Mouse (Mus musculus): ENCODE data around the gene Rbm20. TPM values are rescaled to one million over a fixed set of nuclear protein-coding genes. Genes with fewer than 3 reads are reported as not detected.

The Rbm20 gene
- total RNA-seq, 1 experiment = 2.5 TPM

GRCm38 (mm10) chr19:53727886-53728669, 51.0 kb downstream of the Rbm20 start:
- H3K9me3 ChIP-seq (ENCODE audit: control insufficient read depth, insufficient read depth, low read depth, low read length) = no peaks in the 10 kb centered on the region
- TF ChIP-seq CHD2 (IDR thresholded peaks at IDR 0.05; ENCODE audit: low read depth, low read length) (no peak), HCFC1 (IDR thresholded peaks at IDR 0.05; ENCODE audit: borderline replicate concordance, insufficient read depth, low read length) (no peak), ZNF384 (IDR thresholded peaks at IDR 0.05; ENCODE audit: low read depth, low read length) (no peak)
- H3K4me1 ChIP-seq (ENCODE audit: control insufficient read depth in 2 of 2, insufficient read depth in 2 of 2, low read length in 2 of 2, poor library complexity in 1 of 2) = peaks cover 11 to 16% of the 10 kb centered on the region in 2 experiments; a peak in 2 of 4 replicates
- H3K27ac ChIP-seq (ENCODE audit: insufficient read depth, low read depth, low read length, poor library complexity, severe bottlenecking) = no peak overlapping the region
- H3K4me3 ChIP-seq (ENCODE audit: insufficient read depth in 1 of 2, low read depth in 1 of 2, low read length in 2 of 2, poor library complexity in 1 of 2, severe bottlenecking in 1 of 2) = no peak overlapping the region
- no peak for DNase-seq (ENCODE audit: low read depth, low spot score)
- H3K9ac ChIP-seq (ENCODE audit: insufficient read depth, low read depth, low read length, poor library complexity, severe bottlenecking) = no peak overlapping the region
- in situ Hi-C loops (cut with MboI; ENCODE audit: low sequenced_read_pairs in 2 of 2, unreplicated experiment in 2 of 2) = no loop called here
- H3K36me3 ChIP-seq (ENCODE audit: control insufficient read depth, insufficient read depth, low read length, poor library complexity, severe bottlenecking) = no peaks in the 10 kb centered on the region

- no peak overlapping the region for H3K27ac ChIP-seq (ENCODE audit: insufficient read depth, low read depth, low read length, poor library complexity, severe bottlenecking)
- TF ChIP-seq MAFK (IDR thresholded peaks at IDR 0.05; ENCODE audit: insufficient read depth, low read depth, low read length) (no peak), ZNF384 (IDR thresholded peaks at IDR 0.05; ENCODE audit: low read depth, low read length) (no peak), HCFC1 (IDR thresholded peaks at IDR 0.05; ENCODE audit: borderline replicate concordance, insufficient read depth, low read length) (no peak), CHD2 (IDR thresholded peaks at IDR 0.05; ENCODE audit: low read depth, low read length) (no peak), ZC3H11A (IDR thresholded peaks at IDR 0.05; ENCODE audit: borderline replicate concordance, low read depth, low read length) (no peak)
These were observed 52.8 kb downstream of the Rbm20 start for GRCm38 (mm10) chr19:53729919-53730318.

GRCm38 (mm10) chr19:53731761-53732201, 54.7 kb downstream of the Rbm20 start:
- no peaks in the 10 kb centered on the region for H3K9me3 ChIP-seq (ENCODE audit: control insufficient read depth, insufficient read depth, low read depth, low read length)
- H3K4me3 ChIP-seq (ENCODE audit: insufficient read depth in 1 of 2, low read depth in 1 of 2, low read length in 2 of 2, poor library complexity in 1 of 2, severe bottlenecking in 1 of 2) = no peak overlapping the region; a peak in 1 of 4 replicates
- H3K27ac ChIP-seq (ENCODE audit: insufficient read depth, low read depth, low read length, poor library complexity, severe bottlenecking) = no peak overlapping the region
- no peak for DNase-seq (ENCODE audit: low read depth, low spot score)
- H3K9ac ChIP-seq (ENCODE audit: insufficient read depth, low read depth, low read length, poor library complexity, severe bottlenecking) = no peak overlapping the region
- H3K4me1 ChIP-seq (ENCODE audit: control insufficient read depth in 2 of 2, insufficient read depth in 2 of 2, low read length in 2 of 2, poor library complexity in 1 of 2) = peaks cover 6 to 11% of the 10 kb centered on the region in 2 experiments; a peak in 2 of 4 replicates
- in situ Hi-C loops (cut with MboI; ENCODE audit: low sequenced_read_pairs in 2 of 2, unreplicated experiment in 2 of 2) = no loop called here
- H3K36me3 ChIP-seq (ENCODE audit: control insufficient read depth, insufficient read depth, low read length, poor library complexity, severe bottlenecking) = no peaks in the 10 kb centered on the region
- TF ChIP-seq MAFK (IDR thresholded peaks at IDR 0.05; ENCODE audit: insufficient read depth, low read depth, low read length) (no peak), ZNF384 (IDR thresholded peaks at IDR 0.05; ENCODE audit: low read depth, low read length) (no peak), ZC3H11A (IDR thresholded peaks at IDR 0.05; ENCODE audit: borderline replicate concordance, low read depth, low read length) (no peak), HCFC1 (IDR thresholded peaks at IDR 0.05; ENCODE audit: borderline replicate concordance, insufficient read depth, low read length) (no peak), CHD2 (IDR thresholded peaks at IDR 0.05; ENCODE audit: low read depth, low read length) (no peak)

More at GRCm38 (mm10) chr19:53729919-53730318, 52.8 kb downstream of the Rbm20 start:
- H3K9ac ChIP-seq (ENCODE audit: insufficient read depth, low read depth, low read length, poor library complexity, severe bottlenecking) = no peak overlapping the region
- H3K9me3 ChIP-seq (ENCODE audit: control insufficient read depth, insufficient read depth, low read depth, low read length) = no peaks in the 10 kb centered on the region
- H3K4me1 ChIP-seq (ENCODE audit: control insufficient read depth in 2 of 2, insufficient read depth in 2 of 2, low read length in 2 of 2, poor library complexity in 1 of 2) = peaks cover 11 to 16% of the 10 kb centered on the region in 2 experiments; a peak in 2 of 4 replicates
- DNase-seq (ENCODE audit: low read depth, low spot score) = no peak
- no peak overlapping the region for H3K4me3 ChIP-seq (ENCODE audit: insufficient read depth in 1 of 2, low read depth in 1 of 2, low read length in 2 of 2, poor library complexity in 1 of 2, severe bottlenecking in 1 of 2)
- in situ Hi-C loops (cut with MboI; ENCODE audit: low sequenced_read_pairs in 2 of 2, unreplicated experiment in 2 of 2) = no loop called here
- no peaks in the 10 kb centered on the region for H3K36me3 ChIP-seq (ENCODE audit: control insufficient read depth, insufficient read depth, low read length, poor library complexity, severe bottlenecking)

- H3K4me3 ChIP-seq (ENCODE audit: insufficient read depth in 1 of 2, low read depth in 1 of 2, low read length in 2 of 2, poor library complexity in 1 of 2, severe bottlenecking in 1 of 2) = no peak overlapping the region
- no peak overlapping the region for H3K9ac ChIP-seq (ENCODE audit: insufficient read depth, low read depth, low read length, poor library complexity, severe bottlenecking)
- peaks cover 0 to under 1% of the 10 kb centered on the region in 2 experiments; a peak in 1 of 4 replicates for H3K4me1 ChIP-seq (ENCODE audit: control insufficient read depth in 2 of 2, insufficient read depth in 2 of 2, low read length in 2 of 2, poor library complexity in 1 of 2)
- no peak overlapping the region for H3K27ac ChIP-seq (ENCODE audit: insufficient read depth, low read depth, low read length, poor library complexity, severe bottlenecking)
- TF ChIP-seq MAFK (IDR thresholded peaks at IDR 0.05; ENCODE audit: insufficient read depth, low read depth, low read length) = peak; percentile 49; the same call in 1 of the 2 replicates
- no peak for TF ChIP-seq ZNF384 (IDR thresholded peaks at IDR 0.05; ENCODE audit: low read depth, low read length)
- TF ChIP-seq ZC3H11A (IDR thresholded peaks at IDR 0.05; ENCODE audit: borderline replicate concordance, low read depth, low read length) = no peak
- TF ChIP-seq HCFC1 (IDR thresholded peaks at IDR 0.05; ENCODE audit: borderline replicate concordance, insufficient read depth, low read length) = no peak
- no peak for TF ChIP-seq CHD2 (IDR thresholded peaks at IDR 0.05; ENCODE audit: low read depth, low read length)
- no peak for DNase-seq (ENCODE audit: low read depth, low spot score)
- in situ Hi-C loops (cut with MboI; ENCODE audit: low sequenced_read_pairs in 2 of 2, unreplicated experiment in 2 of 2) = no loop called here
- H3K9me3 ChIP-seq (ENCODE audit: control insufficient read depth, insufficient read depth, low read depth, low read length) = no peaks in the 10 kb centered on the region
- no peaks in the 10 kb centered on the region for H3K36me3 ChIP-seq (ENCODE audit: control insufficient read depth, insufficient read depth, low read length, poor library complexity, severe bottlenecking)
These were observed 57.7 kb downstream of the Rbm20 start for GRCm38 (mm10) chr19:53734845-53735244.
